11 mouse cellular contexts compared by ENCODE assay signal in genomic region chr4:89098261-89098660, GRCm38 (mm10).
"Had no signal": no experiment of that assay in that cellular context is flagged by ENCODE, and none has a peak within 500 bp of the region (broad histone marks: within the 10 kb centered on the region; RNA-seq: fewer than 3 reads in every experiment).

No protein-coding gene starts in this region.

- DNase-seq: kidney, postnatal 14 days; kidney, postnatal 4 days; liver, embryonic 13.5 days; lung, adult 2 months; lung, postnatal 14 days; lung, postnatal 4 days; midbrain, embryonic 14.5 days; thymus, adult 18-20 months; thymus, postnatal 36 days had no signal

- H3K27me3 ChIP-seq: kidney, embryonic 15.5 days; liver, embryonic 13.5 days had no signal

- H3K4me1 ChIP-seq: kidney, embryonic 15.5 days; liver, embryonic 13.5 days had no signal

- H3K9ac ChIP-seq: kidney, embryonic 15.5 days; liver, embryonic 13.5 days had no signal

- H3K4me3 ChIP-seq: kidney, embryonic 15.5 days; liver, embryonic 13.5 days had no signal

- H3K4me2 ChIP-seq: kidney, embryonic 15.5 days; liver, embryonic 13.5 days; midbrain, embryonic 11.5 days had no signal

- H3K36me3 ChIP-seq: kidney, embryonic 15.5 days; liver, embryonic 13.5 days had no signal

- H3K9me3 ChIP-seq: kidney, embryonic 15.5 days; liver, embryonic 13.5 days had no signal

- H3K27ac ChIP-seq: kidney, embryonic 15.5 days; liver, embryonic 13.5 days had no signal
